Mouse (Mus musculus) hematopoietic stem cell, adult 5-6 weeks (primary cell): ENCODE data around the gene Kif24. TPM values are rescaled to one million over a fixed set of nuclear protein-coding genes. Genes with fewer than 3 reads are reported as not detected.

Source experiments
- ATAC-seq, 2 experiments: fragments of 125-278 bp in 1 of 2; replicated peaks in 1 of 2; 2 replicates each; pipeline ENCODE4 v1.8.0; 2016 to 2017; ENCODE audit warnings: inconsistent platforms in 2 of 2, mild to moderate bottlenecking in 2 of 2, moderate number of reproducible peaks in 2 of 2, low read depth in 1 of 2, moderate TSS enrichment in 1 of 2; ENCODE audit not compliant: low FRiP score in 2 of 2, poor library complexity in 2 of 2, severe bottlenecking in 2 of 2, insufficient read depth in 1 of 2, low TSS enrichment in 1 of 2
- total RNA-seq: library from RNA; stranded (forward); fragments of 172-1452, 232-1000 nt; gene quantifications from 2 replicates; pipeline ENCODE4 v1.2.3, GENCODE M21; 2017

Kif24 gene
- total RNA-seq, 1 experiment from 2014 or later = 13.5 TPM

- no peak for ATAC-seq
Measured at GRCm38 (mm10) chr4:41381213-41381950, 83.3 kb downstream of the Kif24 start.

- peak; percentile 80 to 81; a peak in 3 of 4 replicates for ATAC-seq
Measured at GRCm38 (mm10) chr4:41377567-41377966, 87.1 kb downstream of the Kif24 start.

DNA sequence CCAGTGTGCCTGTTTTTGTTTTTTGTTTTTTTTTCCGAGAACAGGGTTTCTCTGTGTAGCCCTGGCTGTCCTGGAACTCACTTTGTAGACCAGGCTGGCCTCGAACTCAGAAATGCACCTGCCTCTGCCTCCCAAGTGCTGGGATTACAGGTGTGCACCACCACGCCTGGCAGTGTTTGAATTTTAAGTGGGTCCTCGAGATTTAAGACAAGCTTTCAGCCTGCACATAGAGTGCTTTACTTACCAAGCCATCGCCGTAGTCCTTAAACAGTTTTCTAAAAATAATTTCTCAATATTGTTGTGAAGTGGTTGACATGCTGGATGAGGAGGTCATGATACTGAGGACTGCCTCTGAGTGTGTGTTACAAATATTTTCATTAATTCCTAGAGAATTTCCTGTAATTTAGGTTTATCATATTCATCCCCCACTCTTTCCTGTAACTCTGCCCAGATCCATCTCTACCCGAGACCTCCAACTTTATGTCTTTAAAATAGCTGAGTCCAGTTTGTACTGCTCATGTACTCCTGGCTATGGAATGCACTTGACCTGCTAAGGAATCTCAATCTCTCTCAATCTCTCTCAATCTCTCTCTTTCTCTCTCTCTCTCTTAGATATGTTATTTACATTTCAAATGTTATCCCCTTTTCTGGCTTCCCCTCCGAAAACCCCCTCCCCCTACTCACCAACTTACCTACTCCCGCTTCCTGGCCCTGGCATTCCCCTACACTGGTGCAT is 94.8 kb downstream of the Kif24 start:
- ATAC-seq = no peak

DNA sequence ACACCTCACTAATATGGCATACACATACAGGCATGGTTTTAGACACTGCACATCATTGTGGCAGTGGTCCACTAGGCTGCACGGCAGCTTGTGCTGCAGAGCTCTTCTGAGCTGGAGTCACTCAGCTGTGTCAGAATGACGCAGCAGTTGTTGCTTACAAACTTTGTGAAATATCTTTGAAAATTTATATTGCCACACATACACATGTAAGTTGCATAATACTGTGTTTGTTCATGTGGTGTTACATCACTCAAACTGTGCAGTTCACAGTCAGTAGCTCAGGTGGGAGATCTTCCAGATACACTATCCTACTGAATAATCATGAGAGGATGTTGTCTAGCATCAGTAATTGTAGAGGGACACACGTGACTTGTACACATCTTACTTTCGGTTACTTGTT is 96.5 kb downstream of the Kif24 start:
- ATAC-seq = peak; percentile 56 to 77; a peak in 3 of 4 replicates

DNA sequence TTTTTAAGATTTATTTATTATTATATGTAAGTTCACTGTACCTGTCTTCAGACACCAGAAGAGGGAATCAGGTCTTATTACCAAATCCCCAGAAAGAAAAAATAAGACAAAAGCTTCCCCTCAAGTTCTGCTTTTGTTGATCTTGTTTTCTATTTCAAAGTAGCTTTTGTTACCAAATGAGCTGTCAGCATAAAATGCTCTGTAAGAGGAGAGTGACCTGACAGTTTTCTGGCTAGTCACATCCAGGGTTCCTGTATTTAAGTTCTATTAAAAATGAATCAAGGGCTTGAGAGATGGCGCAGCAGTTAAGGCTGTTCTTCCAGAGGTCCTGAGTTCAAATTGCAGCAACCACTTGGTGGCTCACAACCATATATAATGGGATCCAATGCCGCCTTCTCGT is 103.6 kb downstream of the Kif24 start:
- ATAC-seq = no peak

GRCm38 (mm10) chr4:41359358-41359757 is 105.3 kb downstream of the Kif24 start:
- ATAC-seq = no peak

GRCm38 (mm10) chr4:41358669-41359068 is 106.0 kb downstream of the Kif24 start:
- peak; percentile 62 to 69; a peak in 2 of 4 replicates for ATAC-seq

GRCm38 (mm10) chr4:41357154-41357553 is 107.5 kb downstream of the Kif24 start:
- no peak for ATAC-seq

DNA sequence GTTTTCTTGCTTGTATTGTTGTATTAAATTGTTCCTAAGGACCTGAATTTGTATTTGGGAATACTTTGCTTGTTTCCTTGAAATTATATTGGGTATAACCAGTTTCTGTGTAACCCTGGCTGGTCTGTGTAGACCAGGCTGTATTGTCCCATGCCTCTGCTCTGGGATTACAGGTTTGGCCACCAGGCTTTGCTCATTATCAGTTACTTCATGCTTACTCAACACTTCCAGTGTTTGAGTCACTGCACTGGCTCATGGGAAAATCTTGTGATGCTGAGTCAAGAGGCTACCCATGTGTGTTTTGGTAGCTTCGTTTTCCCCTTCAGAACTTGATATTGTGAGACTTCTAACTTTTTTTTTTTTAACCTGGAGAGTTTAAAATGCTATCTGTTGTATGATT is 111.4 kb downstream of the Kif24 start:
- no peak for ATAC-seq

- no peak for ATAC-seq
Measured at GRCm38 (mm10) chr4:41352758-41353157, 111.9 kb downstream of the Kif24 start.

GRCm38 (mm10) chr4:41349199-41349591 is 115.5 kb downstream of the Kif24 start:
- ATAC-seq = 0 out of 4 replicates have a peak, but pooled peaks of 1 of the 2 experiments have one; percentile 14

DNA sequence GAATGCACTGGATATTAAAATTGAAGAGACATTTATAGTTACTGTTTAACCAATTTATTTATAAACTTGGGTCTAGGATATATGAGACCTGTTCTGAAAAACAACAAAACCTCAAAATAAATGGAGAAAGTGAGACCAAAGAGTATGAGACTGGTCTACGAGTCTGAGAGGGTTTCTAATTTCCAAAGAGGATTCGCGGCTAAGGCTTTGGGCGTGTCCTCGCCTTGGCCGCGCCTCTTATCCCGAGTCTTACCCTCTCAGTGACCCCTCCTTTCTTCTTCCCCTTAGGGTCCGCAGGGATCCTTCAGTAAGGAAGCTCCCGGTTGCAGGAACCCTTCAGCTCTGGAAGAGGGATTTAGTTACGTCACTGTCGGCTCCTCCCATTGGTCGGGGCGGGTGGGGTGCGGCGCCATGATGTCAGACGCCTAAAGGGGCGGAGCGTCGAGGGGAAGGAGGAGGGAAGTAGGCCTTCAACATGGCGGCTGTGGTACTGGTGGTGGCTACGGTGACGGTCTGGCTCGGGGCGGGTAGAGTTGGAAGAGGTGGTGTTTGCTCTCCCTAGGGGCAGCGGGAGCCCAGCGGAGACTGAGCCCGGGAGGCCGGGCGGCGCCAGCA is 116.0 kb downstream of the Kif24 start, which contains the start of gene Ubap1:
Ubap1 (plus strand) TSS at position 413 of the 615 bp plus-strand sequence.
- peak; percentile 96 to 99 for ATAC-seq

GRCm38 (mm10) chr4:41347839-41348238 is 116.8 kb downstream of the Kif24 start:
- ATAC-seq = no peak; a peak in 1 of 4 replicates

DNA sequence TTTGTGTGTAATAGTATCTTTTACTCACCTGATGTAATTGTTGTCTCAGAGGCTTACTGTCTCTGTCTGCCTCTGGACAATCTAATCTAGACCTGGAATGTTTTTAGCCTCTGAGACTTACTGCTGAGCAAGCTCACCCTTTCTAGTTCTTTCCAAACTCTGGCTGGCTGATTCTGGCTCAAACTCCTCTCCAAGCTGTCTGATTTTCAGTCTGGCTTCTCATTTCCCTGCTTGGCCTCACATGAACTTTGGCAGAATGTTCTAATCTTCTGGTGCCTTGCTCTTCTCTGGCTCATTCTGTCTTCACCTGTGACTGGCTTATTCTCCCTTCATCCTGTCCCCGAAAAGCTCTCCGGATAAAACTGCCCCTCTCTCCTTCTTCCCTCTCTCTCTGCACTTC is 118.7 kb downstream of the Kif24 start:
- no peak for ATAC-seq

- no peak for ATAC-seq
Measured at GRCm38 (mm10) chr4:41340912-41341550, 123.7 kb downstream of the Kif24 start.
